Mouse (Mus musculus) liver, embryonic 16.5 days (tissue): ENCODE results near the gene BC028528. TPM values are rescaled to one million over a fixed set of nuclear protein-coding genes. Genes with fewer than 3 reads are reported as not detected.
"Not testable (repeated sequence)": the region's sequence is repeated elsewhere in the genome, so short reads cannot be mapped to it uniquely, and the experiment has no call there.

ENCODE experiments used
- ATAC-seq: fragments of 200-750 bp; cut with Nextera tagmentation; 2 replicates; pipeline ENCODE4 v1.8.0; 2017; ENCODE audit warnings: low read depth, mild to moderate bottlenecking, moderate number of reproducible peaks, moderate library complexity
- H3K27ac ChIP-seq: fragments of 300-500 bp; sonication (generic); 2 replicates; pipeline ENCODE4 v1.5.1; 2014; ENCODE audit warnings: mild to moderate bottlenecking, low read length
- H3K27me3 ChIP-seq: fragments of 300-500 bp; sonication (generic); 2 replicates; pipeline ENCODE4 v1.6.1; 2014; ENCODE audit warnings: low read depth, low read length, mixed read lengths; ENCODE audit not compliant: control insufficient read depth, insufficient read depth
- H3K36me3 ChIP-seq: fragments of 300-500 bp; sonication (generic); 2 replicates; pipeline ENCODE4 v1.6.1; 2014; ENCODE audit warnings: mild to moderate bottlenecking; ENCODE audit not compliant: control insufficient read depth, insufficient read depth
- H3K4me1 ChIP-seq: fragments of 300-500 bp; sonication (generic); 2 replicates; pipeline ENCODE4 v1.6.1; 2014; ENCODE audit warnings: low read depth, low read length, mixed read lengths; ENCODE audit not compliant: control insufficient read depth
- H3K4me2 ChIP-seq: fragments of 300-500 bp; sonication (generic); 2 replicates; pipeline ENCODE4 v1.6.1; 2014; ENCODE audit warnings: low read depth, low read length, mixed read lengths
- H3K4me3 ChIP-seq: fragments of 300-500 bp; sonication (generic); 2 replicates; pipeline ENCODE4 v1.5.1; 2014; ENCODE audit warnings: low read depth, mild to moderate bottlenecking, low read length
- H3K9ac ChIP-seq: fragments of 300-500 bp; sonication (generic); 2 replicates; pipeline ENCODE4 v1.6.1; 2014; ENCODE audit warnings: low read depth, low read length
- H3K9me3 ChIP-seq: fragments of 300-500 bp; sonication (generic); replicated peaks from 2 replicates; pipeline ENCODE4 v1.6.1; 2016; ENCODE audit warnings: low read length; ENCODE audit not compliant: control insufficient read depth
- WGBS: fragments of 180-500 bp; shearing (Covaris S2); extraction: QIAGEN DNeasy Blood & Tissue Kit; methylation state at CpG from one replicate; pipeline ENCODE4 v1.1.7; 2014; ENCODE audit not compliant: insufficient replicate concordance; 5-methylcytosine and 5-hydroxymethylcytosine counted together
- polyA plus RNA-seq: library from polyadenylated mRNA; unstranded; fragments of >200 nt; fragmentation: Nextera tagmentation; extraction: Ambion mirVana; gene quantifications from 2 replicates; pipeline ENCODE4 v1.2.1, GENCODE M21; 2015

The BC028528 gene
- polyA plus RNA-seq, 1 experiment from 2014 or later, result 6.8 TPM

DNA sequence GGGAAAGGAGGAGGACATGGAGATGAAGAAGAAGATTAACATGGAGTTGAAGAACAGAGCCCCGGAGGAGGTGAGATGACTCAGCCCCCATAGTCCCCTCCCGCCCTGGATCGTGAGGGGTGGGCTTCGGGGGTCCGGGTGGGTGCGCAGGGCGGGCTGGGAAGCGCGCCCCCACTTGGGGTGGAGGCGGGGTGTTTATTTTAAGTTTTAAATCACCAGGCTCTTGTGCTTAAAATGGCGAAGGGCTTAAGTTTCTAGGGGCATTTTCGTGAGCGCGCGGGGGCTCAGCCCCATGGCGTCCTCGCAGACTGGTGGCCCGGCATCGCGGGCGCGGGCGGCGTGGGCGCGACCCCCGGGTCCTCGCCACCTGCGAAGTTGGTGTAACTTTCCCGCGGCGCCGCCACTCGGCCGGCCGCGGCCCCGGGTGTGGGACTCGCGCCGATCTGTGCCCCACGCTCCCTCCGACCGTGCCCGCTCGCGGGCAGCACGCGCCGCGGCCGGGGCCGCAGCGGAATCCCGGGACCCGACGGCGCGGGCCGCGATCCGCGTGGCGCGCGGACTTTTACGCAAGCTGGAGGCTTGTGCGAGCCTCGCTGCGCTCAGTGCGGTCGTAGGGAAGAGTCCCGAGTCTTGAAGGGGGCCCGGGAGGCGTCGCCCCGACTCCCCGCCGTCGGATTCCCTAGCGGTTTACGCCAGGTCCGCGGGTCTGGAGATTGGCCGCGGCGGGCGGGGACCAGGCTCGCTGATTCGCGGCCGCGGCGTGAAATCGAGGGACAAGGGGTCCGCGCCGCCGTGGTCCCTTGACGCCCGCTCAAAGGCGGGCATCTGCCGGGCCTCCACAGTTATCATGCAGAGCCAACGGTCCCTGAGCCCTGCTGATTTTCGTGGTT is 38.0 kb upstream of the BC028528 start:
- Histone ChIP-seq H3K4me1 (peaks cover 26% of the 10 kb centered on the region), H3K4me2 (peak overlapping the region; percentile 74), H3K27ac (peak overlapping the region; percentile 90), H3K36me3 (peaks cover 15% of the 10 kb centered on the region), H3K9ac (peak overlapping the region; percentile 98), H3K4me3 (peak overlapping the region; percentile 94), H3K27me3 (no peaks in the 10 kb centered on the region), H3K9me3 (no peaks in the 10 kb centered on the region)
- no peak for ATAC-seq
- WGBS, result under 1% methylated on average over 101 of the region's 105 CpGs

DNA sequence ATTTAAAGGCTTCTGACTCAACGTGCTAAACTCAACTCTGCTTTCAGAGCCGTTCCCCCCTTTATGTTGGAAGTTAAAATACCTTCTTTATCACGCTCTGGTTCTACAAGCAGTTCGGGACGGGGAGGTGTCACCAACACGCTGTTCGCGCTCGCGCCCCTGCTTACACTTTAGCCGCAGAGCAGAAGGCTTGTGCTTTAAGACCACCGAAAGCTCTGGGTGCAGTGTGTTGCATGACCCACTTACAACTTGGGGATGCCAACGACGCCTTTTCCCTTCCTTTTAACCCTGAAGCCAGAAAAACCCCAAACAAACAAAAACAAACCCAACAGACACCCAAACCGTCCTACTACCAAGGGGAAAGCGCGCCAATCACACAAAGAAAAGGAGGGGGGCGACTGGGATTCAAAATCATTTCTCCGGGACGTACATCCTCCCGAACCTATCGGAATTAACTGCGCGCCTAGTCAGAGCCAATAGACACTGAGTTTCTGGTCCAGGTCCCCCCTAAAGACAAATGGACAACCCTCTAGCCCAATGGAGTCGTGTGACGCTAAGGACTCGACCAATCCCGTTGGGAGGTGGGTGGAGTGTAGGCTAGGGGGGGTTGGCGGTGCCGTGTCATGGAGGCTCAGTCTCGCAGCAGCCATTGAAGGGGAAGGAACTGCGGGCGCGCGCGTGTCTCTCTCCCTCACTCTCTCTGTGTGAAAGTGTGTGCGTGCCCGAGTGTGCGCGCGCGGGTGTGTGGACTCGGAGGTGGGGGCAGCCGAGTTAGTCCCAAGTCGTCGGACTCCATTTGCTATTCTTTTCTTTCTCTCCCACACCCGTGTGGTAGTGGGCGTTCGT is 37.1 kb upstream of the BC028528 start, which contains the start of gene Anp32e:
Anp32e (plus strand) TSS at position 589 of the 846 bp plus-strand sequence.
- Histone ChIP-seq H3K27ac (peak within 1 kb of the TSS; percentile 90), H3K36me3 (peaks cover 7% of the 10 kb centered on the region), H3K4me1 (peaks cover 26% of the 10 kb centered on the region), H3K4me3 (peak within 1 kb of the TSS; percentile 94), H3K4me2 (peak within 1 kb of the TSS; percentile 74), H3K9ac (peak within 1 kb of the TSS; percentile 98), H3K27me3 (no peaks in the 10 kb centered on the region), H3K9me3 (no peaks in the 10 kb centered on the region)
- peak; percentile 99 for ATAC-seq
- whole genome bisulfite sequencing, result under 1% methylated on average over 49 of the region's 49 CpGs

DNA sequence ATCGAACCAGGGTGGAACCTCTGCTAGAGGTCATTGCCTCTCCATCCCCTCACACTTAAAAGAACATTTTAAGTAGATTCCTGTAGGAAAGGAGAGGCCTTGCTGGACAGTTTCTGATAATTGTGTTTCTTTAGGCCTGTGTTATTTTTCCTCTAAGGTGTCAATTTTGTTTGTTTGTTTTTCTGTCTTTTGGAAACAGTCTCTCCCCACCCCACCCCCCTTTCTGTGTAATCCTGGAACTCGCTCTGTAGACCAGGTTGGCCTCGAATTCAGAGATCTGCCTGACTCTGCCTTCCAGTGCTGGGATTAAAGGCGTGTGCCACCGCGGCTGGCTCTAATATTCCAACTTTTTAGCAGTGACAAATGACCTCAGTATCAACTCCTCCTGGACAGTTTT is 36.5 kb upstream of the BC028528 start:
- peaks cover under 1% of the 10 kb centered on the region; the same call in 1 of the 2 replicates for H3K36me3 ChIP-seq
- no peaks in the 10 kb centered on the region for H3K27me3 ChIP-seq
- H3K4me1 ChIP-seq, result peaks cover 26% of the 10 kb centered on the region
- no peaks in the 10 kb centered on the region for H3K9me3 ChIP-seq
- H3K27ac ChIP-seq, result peak overlapping the region; percentile 89
- peak overlapping the region; percentile 66 for H3K4me3 ChIP-seq
- H3K4me2 ChIP-seq, result peak overlapping the region; percentile 73
- peak overlapping the region; percentile 75 for H3K9ac ChIP-seq
- no peak for ATAC-seq
- WGBS, result 44% methylated on average over 6 of the region's 6 CpGs

DNA sequence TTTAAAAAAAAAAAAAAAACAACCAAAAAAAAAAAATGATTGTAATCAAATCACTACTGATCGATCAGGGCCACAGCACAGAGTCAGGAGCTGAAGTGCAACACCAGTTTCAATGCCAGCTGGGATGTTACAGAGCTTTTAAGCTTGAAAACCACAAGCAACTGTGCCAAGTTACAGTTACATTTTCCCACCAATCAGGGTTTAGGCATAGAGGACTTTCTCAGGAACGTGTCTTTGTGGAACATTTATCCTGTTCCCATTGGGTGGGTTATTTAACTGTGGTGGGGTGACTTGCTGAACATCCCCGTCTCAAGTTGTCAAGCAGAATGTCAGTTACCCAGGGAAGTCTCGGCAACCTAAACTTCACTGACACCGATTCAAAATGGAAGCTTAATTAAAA is 33.3 kb upstream of the BC028528 start:
- H3K9me3 ChIP-seq, result no peaks in the 10 kb centered on the region
- peaks cover 6% of the 10 kb centered on the region for H3K4me1 ChIP-seq
- ATAC-seq, result no peak
- H3K27ac ChIP-seq, result no peak overlapping the region
- H3K4me2 ChIP-seq, result no peak overlapping the region
- 64% methylated on average over 5 of the region's 5 CpGs for WGBS
- H3K36me3 ChIP-seq, result no peaks in the 10 kb centered on the region
- no peak overlapping the region for H3K9ac ChIP-seq
- H3K4me3 ChIP-seq, result no peak overlapping the region
- no peaks in the 10 kb centered on the region for H3K27me3 ChIP-seq

DNA sequence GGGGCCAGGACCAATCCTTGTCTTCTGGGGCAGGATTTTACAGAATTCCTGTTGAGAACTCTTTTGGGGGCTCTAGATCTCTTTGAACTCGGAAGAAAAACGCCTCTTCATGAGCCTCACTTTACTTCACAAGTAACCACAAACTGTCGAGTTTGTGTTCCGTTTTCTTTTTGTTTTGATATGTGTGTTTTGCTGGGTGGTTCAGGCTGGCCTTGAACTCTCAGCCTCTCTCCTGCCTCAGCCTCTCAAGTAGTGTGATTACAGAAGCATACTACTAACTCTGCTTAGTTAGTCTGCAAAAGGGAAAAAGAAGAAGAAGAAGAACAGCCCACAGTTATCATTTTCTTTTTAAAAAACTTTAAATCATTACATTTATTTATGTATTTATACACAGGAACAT is 32.4 kb upstream of the BC028528 start:
- no peak overlapping the region for H3K9ac ChIP-seq
- ATAC-seq, result no peak
- no peaks in the 10 kb centered on the region for H3K9me3 ChIP-seq
- no peaks in the 10 kb centered on the region for H3K27me3 ChIP-seq
- no peak overlapping the region for H3K4me2 ChIP-seq
- no peak overlapping the region for H3K4me3 ChIP-seq
- no peaks in the 10 kb centered on the region for H3K36me3 ChIP-seq
- peaks cover 6% of the 10 kb centered on the region for H3K4me1 ChIP-seq
- H3K27ac ChIP-seq, result no peak overlapping the region
- 29% methylated on average over 4 of the region's 4 CpGs for WGBS

DNA sequence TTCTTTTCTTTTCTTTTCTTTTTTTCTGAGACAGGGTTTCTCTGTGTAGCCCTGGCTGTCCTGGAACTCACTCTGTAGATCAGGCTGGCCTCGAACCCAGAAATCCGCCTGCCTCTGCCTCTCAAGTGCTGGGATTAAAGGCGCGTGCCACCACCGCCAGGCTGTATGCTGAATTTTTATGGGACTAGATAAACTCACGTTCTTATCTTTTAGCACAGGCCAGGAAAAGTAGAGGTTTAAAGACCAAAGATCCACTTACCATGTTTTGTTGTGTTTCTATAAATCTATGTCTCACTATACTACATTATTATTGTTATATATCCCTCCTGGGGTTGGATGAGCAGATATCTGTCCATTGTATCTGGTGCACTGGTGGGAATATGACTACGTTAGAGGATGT is 31.6 kb upstream of the BC028528 start:
- H3K9me3 ChIP-seq, H3K27me3 ChIP-seq, H3K4me3 ChIP-seq, H3K36me3 ChIP-seq, H3K4me1 ChIP-seq, H3K4me2 ChIP-seq, ATAC-seq, H3K9ac ChIP-seq, H3K27ac ChIP-seq: not testable (repeated sequence)
- WGBS, result 52% methylated on average over 7 of the region's 7 CpGs

DNA sequence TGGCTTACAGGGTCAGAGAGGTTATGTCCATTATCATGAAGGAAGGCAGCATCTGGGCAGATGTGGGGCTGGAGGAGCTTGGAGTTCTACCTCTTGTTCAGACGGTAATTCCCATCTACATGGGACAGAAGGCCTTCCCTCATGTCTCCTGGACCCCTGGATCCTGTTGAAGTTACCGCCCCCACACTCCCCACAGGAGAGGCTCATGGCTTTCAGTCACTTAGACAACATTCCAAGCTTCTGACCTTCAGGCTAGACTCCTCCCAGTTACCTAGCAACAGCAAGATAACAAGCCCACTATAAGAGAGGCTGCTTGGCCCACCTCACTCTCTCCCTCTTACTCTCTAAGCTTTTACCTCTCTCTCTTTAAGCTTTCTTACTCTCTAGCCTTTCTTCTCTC is 28.7 kb upstream of the BC028528 start:
- not testable (repeated sequence) for ATAC-seq, H3K27me3 ChIP-seq, H3K36me3 ChIP-seq, H3K4me1 ChIP-seq, H3K27ac ChIP-seq, H3K9me3 ChIP-seq, H3K4me2 ChIP-seq, H3K9ac ChIP-seq, H3K4me3 ChIP-seq
- WGBS, result 67% methylated on average over 2 of the region's 2 CpGs

DNA sequence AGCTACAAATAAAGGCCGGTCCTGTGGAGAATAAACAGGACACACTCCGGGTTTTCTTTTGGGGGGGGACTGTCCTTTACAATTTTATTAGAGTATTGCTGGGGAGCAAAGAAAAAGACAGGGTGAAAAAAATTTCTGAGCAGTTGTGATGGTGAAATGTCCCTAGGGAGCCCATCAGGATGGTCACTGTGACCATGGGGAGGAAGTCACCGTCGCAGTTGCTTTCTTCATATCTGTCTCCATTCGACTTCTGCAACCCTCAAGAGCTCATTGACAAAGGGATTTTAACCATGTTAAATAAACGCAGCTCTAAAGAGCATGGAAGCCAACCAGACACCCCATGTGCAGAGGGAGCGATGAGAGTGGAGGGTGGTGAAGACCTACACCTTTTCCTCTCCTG is 25.0 kb upstream of the BC028528 start:
- no peak overlapping the region for H3K27ac ChIP-seq
- no peaks in the 10 kb centered on the region for H3K9me3 ChIP-seq
- no peaks in the 10 kb centered on the region for H3K36me3 ChIP-seq
- no peak overlapping the region for H3K4me3 ChIP-seq
- H3K4me1 ChIP-seq, result no peaks in the 10 kb centered on the region; the same call in 1 of the 2 replicates
- no peaks in the 10 kb centered on the region for H3K27me3 ChIP-seq
- WGBS, result 53% methylated on average over 7 of the region's 7 CpGs
- no peak overlapping the region for H3K4me2 ChIP-seq
- no peak for ATAC-seq
- H3K9ac ChIP-seq, result no peak overlapping the region
